Mouse (Mus musculus) olfactory bulb, adult 2 months (tissue): ENCODE measurements around the gene Man1c1. TPM values are rescaled to one million over a fixed set of nuclear protein-coding genes. Genes with fewer than 3 reads are reported as not detected.

Source experiments
- H3K27ac ChIP-seq: fragments of 200-500 bp; 2 replicates; pipeline ENCODE4 v1.5.1; 2012; ENCODE audit warnings: low read depth, low read length; ENCODE audit not compliant: insufficient read depth
- H3K4me1 ChIP-seq: fragments of 200-500 bp; 2 replicates; pipeline ENCODE4 v1.6.1; 2012; ENCODE audit warnings: low read length; ENCODE audit not compliant: control insufficient read depth, insufficient read depth
- H3K4me3 ChIP-seq: fragments of 200-500 bp; 2 replicates; pipeline ENCODE4 v1.5.1; 2012; ENCODE audit warnings: mild to moderate bottlenecking, low read depth, low read length, moderate library complexity; ENCODE audit not compliant: insufficient read depth
- CTCF ChIP-seq: fragments of 200-500 bp; IDR thresholded peaks from 2 replicates; pipeline ENCODE4 v1.5.1; 2012; ENCODE audit warnings: low read depth, mild to moderate bottlenecking, low read length, moderate library complexity; ENCODE audit not compliant: insufficient read depth
- POLR2A ChIP-seq: fragments of 200-500 bp; IDR thresholded peaks from 2 replicates; pipeline ENCODE4 v1.6.1; 2012; ENCODE audit warnings: mild to moderate bottlenecking, low read depth, low read length, moderate library complexity; ENCODE audit not compliant: insufficient read depth
- WGBS: fragments of 180-500 bp; shearing (Covaris S2); methylation state at CpG from one replicate; pipeline ENCODE4 v1.1.7; 2018; 5-methylcytosine and 5-hydroxymethylcytosine counted together
- polyA plus RNA-seq: library from polyadenylated mRNA; stranded (reverse); fragments of >200 nt; gene quantifications from 2 replicates; pipeline ENCODE4 v1.2.4, GENCODE M21; 2012; ENCODE audit warnings: low replicate concordance; ENCODE audit not compliant: missing spikeins, insufficient read depth, insufficient read length

The Man1c1 gene
- polyA plus RNA-seq, 1 experiment = not detected

DNA sequence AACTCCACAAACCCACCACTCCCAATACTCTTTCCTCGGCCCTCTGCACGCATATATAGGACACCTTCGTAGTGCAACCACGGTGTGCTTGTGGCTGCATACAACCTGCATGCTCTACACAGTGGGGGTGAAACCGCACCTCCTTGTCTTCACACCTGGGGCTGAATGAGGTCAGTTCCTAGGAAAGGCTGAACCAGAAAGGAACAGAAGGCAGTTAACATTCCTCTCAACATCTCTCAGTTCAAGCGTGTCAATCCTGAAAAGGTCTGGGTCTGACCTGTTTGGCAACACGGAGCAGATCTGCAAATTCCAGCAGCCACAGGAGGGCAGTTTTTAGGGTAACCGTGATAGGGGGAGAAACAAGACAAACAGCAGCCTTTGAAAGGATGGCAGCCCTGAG is 21.7 kb downstream of the Man1c1 start:
- TF ChIP-seq POLR2A (no peak), CTCF (no peak)
- 81% methylated on average over 8 of the region's 8 CpGs for WGBS
- no peak overlapping the region for H3K27ac ChIP-seq
- H3K4me3 ChIP-seq = no peak overlapping the region
- peaks cover 12% of the 10 kb centered on the region; the same call in 1 of the 2 replicates for H3K4me1 ChIP-seq

DNA sequence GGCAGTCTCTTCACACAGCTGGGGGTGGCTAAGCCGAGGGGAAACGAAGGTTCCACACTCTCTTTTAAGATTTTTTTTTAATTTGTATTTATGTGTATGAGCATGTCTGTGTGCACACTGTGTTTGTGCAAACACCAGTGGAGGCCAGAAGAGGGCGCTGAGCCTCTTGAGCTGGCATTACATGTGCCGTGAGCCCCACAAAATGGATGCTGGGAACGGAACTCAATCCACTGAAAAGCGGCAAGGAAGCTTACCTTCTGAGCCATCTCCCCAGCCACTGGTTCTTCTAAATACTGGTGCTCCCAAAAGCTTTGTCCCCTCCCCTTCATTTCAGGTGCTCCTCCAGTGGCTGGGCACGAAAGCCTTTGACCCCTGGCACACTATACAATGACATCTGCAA is 22.3 kb downstream of the Man1c1 start:
- Histone ChIP-seq H3K27ac (no peak overlapping the region), H3K4me3 (no peak overlapping the region), H3K4me1 (peaks cover 13% of the 10 kb centered on the region; the same call in 1 of the 2 replicates)
- TF ChIP-seq CTCF = no peak
- TF ChIP-seq POLR2A = no peak
- 89% methylated on average over 7 of the region's 7 CpGs for WGBS

DNA sequence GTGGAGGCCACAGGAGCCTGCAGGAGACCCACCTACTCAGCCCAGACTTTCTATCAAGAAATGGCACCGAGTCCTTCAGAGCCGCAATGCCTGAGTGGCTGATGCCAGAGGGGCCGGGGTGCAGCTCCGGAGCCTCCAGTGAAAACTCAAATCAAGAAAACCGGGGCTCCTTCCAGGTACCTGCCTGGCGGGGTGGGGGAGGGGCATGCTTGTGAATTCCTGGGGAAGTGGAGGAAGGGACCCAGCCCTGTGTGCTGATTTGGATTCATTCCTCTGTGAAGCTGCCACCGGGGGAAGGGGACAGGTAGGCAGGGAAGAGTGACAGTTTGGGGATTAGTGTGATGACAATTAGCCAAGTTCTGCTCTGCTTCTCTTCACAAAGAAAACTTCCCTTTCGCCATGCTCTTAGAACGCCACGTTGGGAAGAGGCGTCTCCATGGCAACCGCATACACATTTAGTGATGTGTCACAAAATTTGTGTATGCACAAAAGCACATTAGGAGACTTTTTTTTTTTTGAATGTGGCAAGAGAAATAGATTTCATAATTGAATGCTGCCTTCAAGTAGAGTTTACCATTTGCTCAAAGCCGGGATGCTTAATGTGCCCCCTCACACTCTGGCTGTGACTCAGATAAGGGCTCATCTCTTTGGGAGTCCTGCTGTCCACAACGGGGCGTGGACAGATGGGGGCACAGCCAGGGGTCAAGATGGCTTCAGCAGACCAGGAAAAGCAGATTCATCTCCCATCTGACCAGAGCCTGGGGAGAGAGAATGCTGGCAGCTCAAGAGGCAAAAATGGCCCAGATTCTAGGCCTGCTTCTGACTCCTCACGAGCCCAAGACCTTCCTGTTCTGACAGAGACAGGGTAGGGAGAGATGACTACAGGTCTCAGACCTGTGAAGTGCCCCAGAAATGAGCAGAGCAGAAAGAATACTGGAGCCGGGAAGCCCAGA is 26.3 kb downstream of the Man1c1 start:
- TF ChIP-seq POLR2A (no peak), CTCF (no peak)
- Histone ChIP-seq H3K4me1 (peaks cover 19% of the 10 kb centered on the region; the same call in 1 of the 2 replicates), H3K4me3 (no peak overlapping the region), H3K27ac (no peak overlapping the region)
- 57% methylated on average over 17 of the region's 17 CpGs for WGBS

DNA sequence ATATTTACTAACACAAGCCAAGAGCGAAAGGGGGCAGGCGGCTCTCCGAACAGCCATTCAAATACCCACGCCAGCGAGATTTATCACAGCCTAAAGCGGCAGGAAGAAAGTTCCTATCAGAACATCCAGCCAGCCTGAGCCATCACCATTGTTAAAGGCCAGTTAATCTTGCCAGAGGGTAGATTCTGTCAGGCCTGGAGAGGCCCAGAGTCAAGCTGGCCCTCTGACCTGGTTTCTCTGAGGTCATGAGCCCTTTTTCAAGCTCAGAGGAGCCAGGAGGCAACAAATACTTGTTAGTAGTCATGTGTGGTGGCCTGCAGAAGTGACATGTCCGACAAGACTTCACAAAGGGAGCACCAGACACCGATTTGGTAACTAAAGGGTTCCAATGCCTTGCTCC is 28.3 kb downstream of the Man1c1 start:
- no peak overlapping the region for H3K4me3 ChIP-seq
- TF ChIP-seq POLR2A (no peak), CTCF (no peak)
- WGBS = 65% methylated on average over 8 of the region's 8 CpGs
- H3K4me1 ChIP-seq = peaks cover 20% of the 10 kb centered on the region; the same call in 1 of the 2 replicates
- no peak overlapping the region for H3K27ac ChIP-seq

DNA sequence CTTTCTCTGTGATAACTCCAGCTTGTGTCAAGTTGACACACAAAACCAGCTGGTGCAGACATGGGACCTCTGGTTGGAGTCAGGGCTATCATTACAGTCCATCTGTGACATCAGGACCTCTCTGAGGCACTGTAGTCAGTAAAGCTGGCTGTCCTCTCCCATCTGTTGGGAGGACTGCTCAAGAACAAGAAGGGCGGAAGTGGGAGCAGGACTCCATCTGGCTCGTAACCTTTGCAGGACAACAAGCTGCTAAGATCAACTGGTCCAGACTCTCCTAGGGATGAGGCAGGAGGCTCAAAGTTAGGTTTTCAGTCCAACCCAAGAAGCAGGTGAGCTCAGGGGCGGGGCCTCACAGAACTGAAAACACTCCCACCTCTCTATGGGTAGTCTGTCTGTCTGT is 29.1 kb downstream of the Man1c1 start:
- no peak for TF ChIP-seq CTCF
- no peak for TF ChIP-seq POLR2A
- 95% methylated on average over 3 of the region's 3 CpGs for WGBS
- Histone ChIP-seq H3K4me3 (no peak overlapping the region), H3K27ac (no peak overlapping the region), H3K4me1 (peaks cover 24% of the 10 kb centered on the region)

DNA sequence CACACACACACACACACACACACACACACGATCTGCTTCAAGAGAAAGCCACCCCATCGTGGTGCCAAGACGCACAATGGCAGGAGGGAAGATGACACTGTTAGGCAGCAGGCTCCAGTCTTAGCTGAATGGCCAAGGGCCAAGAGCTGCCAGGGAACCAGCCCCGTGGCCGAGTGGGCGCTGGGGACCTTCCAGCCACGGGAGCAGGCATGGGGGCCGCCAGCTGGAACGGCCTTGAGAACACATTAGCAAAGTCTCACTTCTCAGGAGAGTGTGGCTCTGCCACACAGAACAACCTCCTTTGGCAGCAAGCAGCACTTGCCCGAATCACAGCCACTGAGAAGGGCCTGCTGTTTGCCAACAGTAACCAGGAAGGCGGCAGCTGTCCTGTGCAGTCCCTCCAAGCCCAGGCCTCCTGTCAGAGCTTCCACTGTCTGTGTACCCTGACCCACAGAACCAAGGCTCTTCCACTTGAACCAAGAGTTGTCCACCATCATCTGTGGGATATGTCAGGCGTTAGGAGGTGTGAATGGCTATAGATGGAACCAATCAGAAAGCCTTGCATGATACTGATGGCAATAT is 30.1 kb downstream of the Man1c1 start:
- 63% methylated on average over 12 of the region's 12 CpGs for WGBS
- peaks cover 30% of the 10 kb centered on the region for H3K4me1 ChIP-seq
- no peak overlapping the region for H3K4me3 ChIP-seq
- TF ChIP-seq CTCF (no peak), POLR2A (no peak)
- H3K27ac ChIP-seq = no peak overlapping the region

DNA sequence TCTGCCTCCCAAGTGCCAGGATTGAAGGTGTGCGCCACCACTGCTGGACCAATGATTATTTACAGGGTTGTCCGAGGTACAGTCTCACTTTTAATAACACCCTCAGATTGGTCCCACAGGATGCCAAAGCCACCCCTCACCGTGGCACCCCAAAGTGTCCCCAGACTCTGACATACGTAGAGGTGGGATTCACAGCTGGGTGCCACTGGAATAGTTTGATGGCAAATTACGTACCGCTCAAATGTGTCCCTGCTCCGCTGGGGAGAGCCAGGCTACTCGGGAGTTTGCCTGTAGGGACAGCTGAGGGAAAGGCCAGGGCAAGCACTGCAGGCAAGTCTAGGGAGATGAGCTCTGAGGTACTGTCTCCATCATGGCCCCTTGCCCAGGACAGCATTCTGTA is 30.9 kb downstream of the Man1c1 start:
- Histone ChIP-seq H3K27ac (no peak overlapping the region), H3K4me3 (no peak overlapping the region), H3K4me1 (peaks cover 29% of the 10 kb centered on the region)
- WGBS = 94% methylated on average over 8 of the region's 8 CpGs
- no peak for TF ChIP-seq POLR2A
- no peak for TF ChIP-seq CTCF

DNA sequence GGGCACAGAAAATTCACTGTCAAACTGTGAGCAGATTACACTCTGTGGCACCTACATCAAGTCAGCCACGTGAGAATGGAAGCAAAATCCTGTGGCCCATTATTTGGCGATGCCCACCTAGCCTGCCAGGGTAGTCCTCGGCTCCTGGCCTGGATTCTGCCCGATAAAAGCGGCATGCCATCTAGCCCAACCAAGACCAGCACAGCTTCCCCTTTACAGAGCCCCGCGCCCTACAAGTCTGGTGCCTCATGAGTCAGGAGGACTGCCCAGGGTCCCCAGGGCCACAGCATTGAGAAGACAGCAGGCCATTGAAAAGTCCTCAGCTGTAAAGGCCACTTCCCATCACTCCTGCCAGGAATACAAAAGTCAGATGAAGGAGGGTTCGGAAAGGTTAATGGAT is 31.8 kb downstream of the Man1c1 start:
- Histone ChIP-seq H3K4me1 (peaks cover 23% of the 10 kb centered on the region), H3K4me3 (no peak overlapping the region), H3K27ac (no peak overlapping the region)
- TF ChIP-seq POLR2A (no peak), CTCF (no peak)
- WGBS = 93% methylated on average over 8 of the region's 8 CpGs

DNA sequence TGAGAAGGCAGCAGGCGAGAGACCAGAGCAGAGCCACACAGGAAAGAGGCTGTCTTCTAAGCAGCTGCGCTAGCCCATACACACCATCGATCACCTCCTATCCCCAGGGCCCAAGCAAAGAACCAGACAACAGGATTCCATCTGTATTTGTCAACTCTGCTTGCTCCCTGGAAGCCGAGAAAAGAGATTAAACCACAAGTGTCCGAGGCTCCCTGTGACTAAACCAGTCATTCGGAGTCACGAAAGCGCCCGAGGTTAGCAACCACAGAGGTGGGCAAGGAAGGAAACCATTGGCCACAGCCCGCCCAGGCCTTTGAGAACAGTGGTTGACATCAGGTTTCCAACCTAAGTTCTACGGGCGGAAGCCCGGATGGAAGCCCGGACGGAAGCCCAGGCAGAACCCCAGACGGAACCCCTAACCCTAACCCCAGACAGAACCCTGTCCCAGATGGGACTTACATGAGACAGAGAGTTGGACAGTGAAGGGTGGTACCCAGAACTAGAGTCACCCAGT is 32.4 kb downstream of the Man1c1 start:
- Histone ChIP-seq H3K4me3 (no peak overlapping the region), H3K27ac (no peak overlapping the region), H3K4me1 (peaks cover 23% of the 10 kb centered on the region)
- no peak for TF ChIP-seq POLR2A
- TF ChIP-seq CTCF = no peak
- 95% methylated on average over 16 of the region's 16 CpGs for WGBS
